Mouse (Mus musculus): ENCODE measurements around the gene Lifr. TPM values are rescaled to one million over a fixed set of nuclear protein-coding genes. Genes with fewer than 3 reads are reported as not detected.

The Lifr gene
- polyA plus RNA-seq, 1 experiment from 2014 or later: 8.0 TPM

- no peak overlapping the region for H3K4me2 ChIP-seq
- H3K27me3 ChIP-seq: no peaks in the 10 kb centered on the region
- ATAC-seq (ENCODE audit: low FRiP score): no peak
- 80% methylated on average over 12 of the region's 12 CpGs for WGBS
- H3K4me1 ChIP-seq: 0 out of 2 replicates have a peak, but pooled peaks cover 2% of the 10 kb centered on the region
- H3K9me3 ChIP-seq: no peaks in the 10 kb centered on the region
- H3K4me3 ChIP-seq (replicated peaks): no peak overlapping the region
- H3K36me3 ChIP-seq (replicated peaks): no peaks in the 10 kb centered on the region
- H3K27ac ChIP-seq: no peak overlapping the region
- no peak overlapping the region for H3K9ac ChIP-seq
Measured at GRCm38 (mm10) chr15:7224151-7224775, 133.8 kb downstream of the Lifr start.

DNA sequence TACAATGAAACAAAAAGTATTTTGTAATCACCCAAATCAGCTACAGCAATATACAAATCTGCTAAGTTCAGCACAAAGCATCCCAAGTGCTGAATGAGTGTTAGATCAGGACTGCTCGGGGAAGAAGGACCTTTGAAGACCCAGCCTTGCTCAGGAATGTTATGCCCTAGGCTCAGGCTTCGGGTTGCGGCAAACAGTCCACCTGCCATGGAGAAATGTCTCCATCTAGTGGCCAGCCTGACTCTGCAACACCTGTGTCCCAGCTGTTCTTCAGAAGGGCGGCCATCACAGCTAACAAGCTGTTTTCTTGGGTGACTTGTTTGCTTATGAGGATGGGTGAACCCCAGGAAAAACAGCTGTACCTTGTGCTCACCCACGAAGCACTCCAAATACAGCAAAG is 135.8 kb downstream of the Lifr start:
- Histone ChIP-seq H3K36me3 (replicated peaks) (no peaks in the 10 kb centered on the region), H3K9ac (no peak overlapping the region), H3K4me2 (no peak overlapping the region), H3K4me3 (replicated peaks) (no peak overlapping the region), H3K9me3 (no peaks in the 10 kb centered on the region), H3K27ac (no peak overlapping the region), H3K27me3 (no peaks in the 10 kb centered on the region), H3K4me1 (0 out of 2 replicates have a peak, but pooled peaks cover 2% of the 10 kb centered on the region)
- WGBS: 4% methylated on average over 5 of the region's 5 CpGs
- ATAC-seq (ENCODE audit: low FRiP score): peak; percentile 87

- Histone ChIP-seq H3K27ac (no peak overlapping the region), H3K4me3 (replicated peaks) (no peak overlapping the region), H3K9me3 (no peaks in the 10 kb centered on the region), H3K9ac (no peak overlapping the region), H3K4me1 (no peaks in the 10 kb centered on the region), H3K36me3 (replicated peaks) (no peaks in the 10 kb centered on the region), H3K4me2 (no peak overlapping the region), H3K27me3 (no peaks in the 10 kb centered on the region)
- 86% methylated on average over 13 of the region's 13 CpGs for WGBS
- no peak for ATAC-seq (ENCODE audit: low FRiP score)
Measured at GRCm38 (mm10) chr15:7233393-7234090, 143.1 kb downstream of the Lifr start.

DNA sequence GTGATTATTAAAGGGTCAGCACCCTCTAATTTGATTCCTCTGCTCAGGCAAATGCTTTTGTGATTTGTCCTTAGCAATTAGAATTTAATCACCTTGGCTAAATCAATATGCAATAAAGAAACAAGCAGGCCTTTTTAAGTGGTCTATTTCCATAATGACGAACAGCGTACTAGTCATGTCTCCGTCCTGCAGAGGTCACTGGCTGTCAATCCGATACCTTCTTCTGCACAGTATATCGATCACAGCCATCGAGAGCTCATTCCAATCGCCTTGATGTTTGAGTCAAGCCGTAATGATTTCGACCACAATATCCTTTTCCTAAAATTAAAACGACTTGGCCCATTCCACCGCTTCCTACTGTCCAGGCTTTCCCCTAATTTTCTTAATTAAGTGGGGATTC is 149.5 kb downstream of the Lifr start:
- H3K4me3 ChIP-seq (replicated peaks): no peak overlapping the region
- no peak overlapping the region for H3K27ac ChIP-seq
- no peaks in the 10 kb centered on the region for H3K4me1 ChIP-seq
- H3K27me3 ChIP-seq: no peaks in the 10 kb centered on the region
- ATAC-seq (ENCODE audit: low FRiP score): no peak
- H3K9ac ChIP-seq: no peak overlapping the region
- H3K4me2 ChIP-seq: no peak overlapping the region
- no peaks in the 10 kb centered on the region for H3K36me3 ChIP-seq (replicated peaks)
- WGBS: 78% methylated on average over 11 of the region's 11 CpGs
- no peaks in the 10 kb centered on the region for H3K9me3 ChIP-seq

DNA sequence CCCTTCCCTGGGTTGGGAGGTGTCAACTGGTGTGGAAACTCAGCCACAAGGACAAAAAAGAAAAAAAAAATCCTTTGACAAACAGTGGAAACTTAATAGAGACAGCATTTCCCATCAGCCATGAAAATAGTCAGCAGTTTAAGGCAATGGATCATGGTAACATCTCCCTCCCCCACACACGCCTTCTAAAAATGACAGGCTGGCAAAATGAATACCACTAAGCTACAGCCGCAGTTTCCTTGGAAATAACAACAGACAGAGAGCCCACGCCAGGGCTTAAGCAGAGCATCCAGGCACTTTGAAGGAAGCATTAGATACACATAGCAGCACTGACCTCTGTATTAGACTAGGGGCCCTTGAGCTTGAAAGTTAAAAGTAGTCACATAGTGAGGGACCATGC is 150.5 kb downstream of the Lifr start:
- no peaks in the 10 kb centered on the region for H3K9me3 ChIP-seq
- H3K4me3 ChIP-seq (replicated peaks): no peak overlapping the region
- ATAC-seq (ENCODE audit: low FRiP score): no peak
- H3K4me1 ChIP-seq: no peaks in the 10 kb centered on the region
- H3K36me3 ChIP-seq (replicated peaks): no peaks in the 10 kb centered on the region
- 82% methylated on average over 3 of the region's 3 CpGs for WGBS
- H3K4me2 ChIP-seq: no peak overlapping the region
- H3K27ac ChIP-seq: no peak overlapping the region
- H3K9ac ChIP-seq: no peak overlapping the region
- no peaks in the 10 kb centered on the region for H3K27me3 ChIP-seq

DNA sequence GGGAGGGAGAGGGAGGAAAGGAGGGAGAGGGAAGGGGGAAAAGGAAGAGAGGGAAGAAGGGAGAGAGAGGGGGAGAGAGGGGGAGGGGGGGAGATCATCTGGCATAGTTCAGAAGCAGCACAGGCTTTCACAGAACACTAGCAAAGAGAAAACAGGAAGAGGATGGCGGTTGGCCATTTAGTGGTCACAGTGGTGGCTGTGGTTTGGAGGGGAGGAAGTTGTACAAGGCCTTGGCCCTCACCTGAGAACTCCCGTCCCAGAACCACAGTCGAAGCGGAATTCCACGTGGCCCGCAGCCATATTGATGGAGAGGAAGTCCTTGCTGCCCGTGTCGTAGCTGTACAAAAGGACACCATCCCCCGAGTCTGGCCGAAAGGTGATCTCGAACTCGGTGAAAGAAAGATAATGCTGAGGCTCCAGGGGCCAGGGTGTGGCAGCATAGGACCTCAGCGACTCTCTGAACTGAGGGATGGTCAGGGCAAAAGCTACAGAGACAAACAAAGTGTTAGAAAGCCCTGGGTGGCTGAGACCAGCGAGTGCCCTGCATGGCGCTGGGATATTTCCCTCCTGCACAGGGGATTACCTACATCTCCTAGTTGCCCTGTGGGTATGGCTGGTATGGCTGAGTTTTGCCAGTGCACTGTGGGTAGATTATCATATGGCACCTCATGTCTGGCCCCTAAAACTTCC is 151.9 kb downstream of the Lifr start:
- Histone ChIP-seq H3K9me3 (no peaks in the 10 kb centered on the region), H3K4me1 (no peaks in the 10 kb centered on the region), H3K27ac (no peak overlapping the region), H3K4me2 (no peak overlapping the region), H3K9ac (no peak overlapping the region), H3K27me3 (no peaks in the 10 kb centered on the region), H3K4me3 (replicated peaks) (no peak overlapping the region), H3K36me3 (replicated peaks) (no peaks in the 10 kb centered on the region)
- ATAC-seq (ENCODE audit: low FRiP score): no peak
- 83% methylated on average over 15 of the region's 15 CpGs for WGBS

Other genes starting within 250 kb of the Lifr start
- gene Osmr, start 215.6 kb upstream of the Lifr start, polyA plus RNA-seq (2016; fragmentation: Nextera tagmentation; extraction: Ambion mirVana): 0.50 and 0.72 TPM in 2 replicates